Mouse (Mus musculus): Measurements from ENCODE around the gene Tomm20.

GRCm38 (mm10) chr8:126946444-126946843 lies 800 bp upstream of the Tomm20 start:
- TF ChIP-seq POLR2A (IDR thresholded peaks at IDR 0.05; ENCODE audit: borderline replicate concordance, low read depth, low read length), result no peak
- TF ChIP-seq CTCF (IDR thresholded peaks at IDR 0.05; ENCODE audit: low read depth, low read length), result no peak
